Mouse (Mus musculus) hindbrain, embryonic 11.5 days (tissue): ENCODE results near the gene Shisa6. TPM values are rescaled to one million over a fixed set of nuclear protein-coding genes. Genes with fewer than 3 reads are reported as not detected.

Experiments used
- ATAC-seq: fragments of 200-750 bp; cut with Nextera tagmentation; 2 replicates; pipeline ENCODE4 v1.8.0; 2017; ENCODE audit warnings: mild to moderate bottlenecking, moderate TSS enrichment, moderate library complexity; ENCODE audit not compliant: low FRiP score
- DNase-seq: peaks from one replicate; pipeline ENCODE4 v3.0.0-alpha.2; 2015; ENCODE audit warnings: low spot score
- H3K27ac ChIP-seq: fragments of 300-500 bp; sonication (generic); 2 replicates; pipeline ENCODE4 v1.5.1; 2014; ENCODE audit warnings: mild to moderate bottlenecking, low read depth, low read length
- H3K27me3 ChIP-seq: fragments of 300-500 bp; sonication (generic); 2 replicates; pipeline ENCODE4 v1.6.1; 2014; ENCODE audit warnings: mild to moderate bottlenecking, low read length, moderate library complexity, mixed read lengths; ENCODE audit not compliant: control insufficient read depth, insufficient read depth
- H3K36me3 ChIP-seq: fragments of 300-500 bp; sonication (generic); 2 replicates; pipeline ENCODE4 v1.6.1; 2014; ENCODE audit warnings: mild to moderate bottlenecking, low read length, moderate library complexity, mixed read lengths; ENCODE audit not compliant: control insufficient read depth, insufficient read depth
- H3K4me1 ChIP-seq: fragments of 300-500 bp; sonication (generic); replicated peaks from 2 replicates; pipeline ENCODE4 v1.6.1; 2014; ENCODE audit warnings: low read length, mixed read lengths; ENCODE audit not compliant: control insufficient read depth, insufficient read depth
- H3K4me2 ChIP-seq: fragments of 300-500 bp; sonication (generic); replicated peaks from 2 replicates; pipeline ENCODE4 v1.6.1; 2014; ENCODE audit warnings: mild to moderate bottlenecking, low read depth, low read length
- H3K4me3 ChIP-seq: fragments of 300-500 bp; sonication (generic); 2 replicates; pipeline ENCODE4 v1.5.1; 2014; ENCODE audit warnings: low read depth, low read length
- H3K9ac ChIP-seq: fragments of 300-500 bp; sonication (generic); 2 replicates; pipeline ENCODE4 v1.6.1; 2014; ENCODE audit warnings: low read depth, low read length
- H3K9me3 ChIP-seq: fragments of 300-500 bp; sonication (generic); 2 replicates; pipeline ENCODE4 v1.6.1; 2016; ENCODE audit warnings: low read length; ENCODE audit not compliant: control insufficient read depth
- WGBS: fragments of 180-500 bp; shearing (Covaris S2); extraction: QIAGEN DNeasy Blood & Tissue Kit; methylation state at CpG from one replicate; pipeline ENCODE4 v1.1.7; 2014; 5-methylcytosine and 5-hydroxymethylcytosine counted together
- polyA plus RNA-seq: library from polyadenylated mRNA; unstranded; fragments of >200 nt; fragmentation: Nextera tagmentation; extraction: Ambion mirVana; gene quantifications from 2 replicates; pipeline ENCODE4 v1.2.1, GENCODE M21; 2014

Shisa6 gene
- polyA plus RNA-seq, 1 experiment from 2014 or later, result 1.4 TPM

- H3K27me3 ChIP-seq, result no peaks in the 10 kb centered on the region
- no peaks in the 10 kb centered on the region for H3K9me3 ChIP-seq
- WGBS, result 67% methylated on average over 2 of the region's 2 CpGs
- no peak overlapping the region for H3K4me3 ChIP-seq
- ATAC-seq (no peak), DNase-seq (no peak)
- no peaks in the 10 kb centered on the region for H3K36me3 ChIP-seq
- no peak overlapping the region for H3K4me2 ChIP-seq
- no peaks in the 10 kb centered on the region for H3K4me1 ChIP-seq
- H3K9ac ChIP-seq, result no peak overlapping the region
- H3K27ac ChIP-seq, result no peak overlapping the region
Observed at GRCm38 (mm10) chr11:66500951-66501350, 24.8 kb downstream of the Shisa6 start.

GRCm38 (mm10) chr11:66498857-66499445 is 26.8 kb downstream of the Shisa6 start:
- Histone ChIP-seq H3K4me3 (no peak overlapping the region), H3K9me3 (no peaks in the 10 kb centered on the region), H3K27me3 (no peaks in the 10 kb centered on the region), H3K4me2 (no peak overlapping the region), H3K27ac (no peak overlapping the region), H3K9ac (no peak overlapping the region), H3K36me3 (no peaks in the 10 kb centered on the region), H3K4me1 (no peaks in the 10 kb centered on the region)
- WGBS, result 90% methylated on average over 9 of the region's 9 CpGs
- DNase-seq (no peak), ATAC-seq (no peak)

GRCm38 (mm10) chr11:66496235-66496634 is 29.5 kb downstream of the Shisa6 start:
- no peak for ATAC-seq
- no peaks in the 10 kb centered on the region for H3K36me3 ChIP-seq
- H3K4me2 ChIP-seq, result no peak overlapping the region
- H3K9ac ChIP-seq, result no peak overlapping the region
- no peaks in the 10 kb centered on the region for H3K27me3 ChIP-seq
- 85% methylated on average over 9 of the region's 9 CpGs for WGBS
- H3K4me1 ChIP-seq, result no peaks in the 10 kb centered on the region
- H3K27ac ChIP-seq, result no peak overlapping the region
- DNase-seq, result no peak
- H3K9me3 ChIP-seq, result no peaks in the 10 kb centered on the region
- H3K4me3 ChIP-seq, result no peak overlapping the region

- Histone ChIP-seq H3K4me1 (no peaks in the 10 kb centered on the region), H3K9ac (no peak overlapping the region), H3K4me2 (no peak overlapping the region), H3K27me3 (no peaks in the 10 kb centered on the region), H3K27ac (no peak overlapping the region), H3K36me3 (no peaks in the 10 kb centered on the region), H3K9me3 (no peaks in the 10 kb centered on the region), H3K4me3 (no peak overlapping the region)
- DNase-seq (no peak), ATAC-seq (no peak)
- 90% methylated on average over 3 of the region's 3 CpGs for WGBS
Observed at GRCm38 (mm10) chr11:66494391-66494790, 31.4 kb downstream of the Shisa6 start.

- Histone ChIP-seq H3K9me3 (no peaks in the 10 kb centered on the region), H3K4me1 (no peaks in the 10 kb centered on the region), H3K27ac (no peak overlapping the region), H3K4me3 (no peak overlapping the region), H3K36me3 (no peaks in the 10 kb centered on the region), H3K27me3 (no peaks in the 10 kb centered on the region), H3K9ac (no peak overlapping the region), H3K4me2 (no peak overlapping the region)
- 90% methylated on average over 4 of the region's 4 CpGs for WGBS
- ATAC-seq (no peak), DNase-seq (no peak)
Observed at GRCm38 (mm10) chr11:66487765-66488164, 38.0 kb downstream of the Shisa6 start.

- H3K36me3 ChIP-seq, result no peaks in the 10 kb centered on the region
- H3K27me3 ChIP-seq, result no peaks in the 10 kb centered on the region
- no peak overlapping the region for H3K9ac ChIP-seq
- no peak overlapping the region for H3K4me3 ChIP-seq
- WGBS, result 84% methylated on average over 6 of the region's 6 CpGs
- DNase-seq (no peak), ATAC-seq (no peak)
- H3K4me1 ChIP-seq, result no peaks in the 10 kb centered on the region
- no peak overlapping the region for H3K4me2 ChIP-seq
- no peak overlapping the region for H3K27ac ChIP-seq
- no peaks in the 10 kb centered on the region for H3K9me3 ChIP-seq
Observed at GRCm38 (mm10) chr11:66482501-66482900, 43.3 kb downstream of the Shisa6 start.

GRCm38 (mm10) chr11:66442631-66443030 is 83.1 kb downstream of the Shisa6 start:
- no peaks in the 10 kb centered on the region for H3K27me3 ChIP-seq
- no peak overlapping the region for H3K9ac ChIP-seq
- DNase-seq (peak; percentile 31), ATAC-seq (no peak)
- WGBS, result 7% methylated on average over 5 of the region's 5 CpGs
- H3K27ac ChIP-seq, result no peak overlapping the region
- H3K4me2 ChIP-seq, result no peak overlapping the region
- H3K4me1 ChIP-seq, result no peaks in the 10 kb centered on the region
- H3K9me3 ChIP-seq, result no peaks in the 10 kb centered on the region
- H3K4me3 ChIP-seq, result no peak overlapping the region
- no peaks in the 10 kb centered on the region for H3K36me3 ChIP-seq

GRCm38 (mm10) chr11:66426129-66426528 is 99.6 kb downstream of the Shisa6 start:
- no peaks in the 10 kb centered on the region for H3K4me1 ChIP-seq
- DNase-seq (no peak), ATAC-seq (no peak)
- H3K27ac ChIP-seq, result no peak overlapping the region
- H3K9me3 ChIP-seq, result no peaks in the 10 kb centered on the region
- 94% methylated on average over 6 of the region's 6 CpGs for WGBS
- H3K36me3 ChIP-seq, result no peaks in the 10 kb centered on the region
- no peaks in the 10 kb centered on the region for H3K27me3 ChIP-seq
- no peak overlapping the region for H3K4me2 ChIP-seq
- no peak overlapping the region for H3K9ac ChIP-seq
- no peak overlapping the region for H3K4me3 ChIP-seq

GRCm38 (mm10) chr11:66418216-66418615 is 107.5 kb downstream of the Shisa6 start:
- no peak for DNase-seq
- WGBS, result 83% methylated on average over 3 of the region's 3 CpGs

More at GRCm38 (mm10) chr11:66418216-66418615, 107.5 kb downstream of the Shisa6 start:
- ATAC-seq, result no peak
- H3K36me3 ChIP-seq, result no peaks in the 10 kb centered on the region
- no peaks in the 10 kb centered on the region for H3K9me3 ChIP-seq
- H3K4me2 ChIP-seq, result no peak overlapping the region
- no peaks in the 10 kb centered on the region for H3K4me1 ChIP-seq
- H3K27me3 ChIP-seq, result no peaks in the 10 kb centered on the region
- no peak overlapping the region for H3K9ac ChIP-seq
- no peak overlapping the region for H3K4me3 ChIP-seq
- no peak overlapping the region for H3K27ac ChIP-seq
